Mouse (Mus musculus) megakaryocyte-erythroid progenitor cell, adult 5-6 weeks (primary cell): Measurements from ENCODE around the gene Ddx19a. TPM values are rescaled to one million over a fixed set of nuclear protein-coding genes. Genes with fewer than 3 reads are reported as not detected.
A peak's percentile ranks its signal among the peaks of the same experiment; 100 is the strongest.
"Not testable (repeated sequence)": the region's sequence is repeated elsewhere in the genome, so short reads cannot be mapped to it uniquely, and the experiment has no call there.

Experiments
- ATAC-seq: replicated peaks from 2 replicates; pipeline ENCODE4 v1.8.0; 2016; ENCODE audit warnings: mild to moderate bottlenecking, inconsistent platforms; ENCODE audit not compliant: severe bottlenecking, poor library complexity, low FRiP score, low TSS enrichment
- total RNA-seq, 2 experiments: library from RNA; stranded (forward) in 1 of 2; stranded (reverse) in 1 of 2; fragments of 200-1000, 215-1000 nt in 1 of 2; fragments of >200 nt in 1 of 2; fragmentation: Nextera tagmentation in 1 of 2; gene quantifications; 2 replicates each; pipeline ENCODE4 v1.2.3; 2014 to 2017

Ddx19a gene
- total RNA-seq, 2 experiments from 2014 or later: 74.1 to 81.6 TPM

DNA sequence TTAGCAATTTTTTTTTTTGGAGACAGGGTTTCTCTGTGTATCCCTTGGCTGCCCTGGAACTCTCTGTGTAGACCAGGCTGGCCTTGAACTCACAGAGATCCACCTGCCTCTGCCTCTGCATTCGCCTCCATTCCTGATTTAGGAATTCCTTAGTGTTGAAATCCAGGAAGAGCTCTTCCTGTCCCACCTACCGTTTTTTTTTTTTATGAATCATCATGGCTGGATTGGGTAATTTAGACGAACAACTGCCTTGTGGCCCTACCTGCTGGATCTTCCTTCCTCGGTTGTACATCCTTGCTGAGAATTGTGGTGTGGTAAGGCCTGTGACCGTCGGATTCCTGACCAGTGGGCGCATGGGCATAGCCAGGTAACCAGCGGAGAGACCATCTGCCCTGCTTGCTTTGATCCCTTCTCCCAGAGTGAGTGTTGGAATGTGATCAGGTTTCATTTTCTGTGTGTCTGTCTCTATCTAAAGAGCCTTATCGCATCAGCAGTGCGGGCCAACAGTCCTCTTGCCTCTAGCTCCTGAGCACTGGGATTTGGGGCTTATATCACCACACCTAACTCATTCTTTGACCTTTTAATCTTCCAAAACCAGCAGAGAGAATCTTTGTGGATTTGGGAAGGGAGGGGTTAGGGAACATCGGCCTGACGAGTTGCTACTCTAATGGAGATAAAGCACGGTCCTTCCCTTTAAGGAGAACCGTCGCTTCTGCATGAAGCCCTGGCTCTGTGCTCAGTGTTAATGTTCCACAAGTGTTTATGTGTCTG, 56.7 kb downstream of the Ddx19a start:
- 0 out of 2 replicates have a peak, but pooled peaks have one; percentile 2 for ATAC-seq

DNA sequence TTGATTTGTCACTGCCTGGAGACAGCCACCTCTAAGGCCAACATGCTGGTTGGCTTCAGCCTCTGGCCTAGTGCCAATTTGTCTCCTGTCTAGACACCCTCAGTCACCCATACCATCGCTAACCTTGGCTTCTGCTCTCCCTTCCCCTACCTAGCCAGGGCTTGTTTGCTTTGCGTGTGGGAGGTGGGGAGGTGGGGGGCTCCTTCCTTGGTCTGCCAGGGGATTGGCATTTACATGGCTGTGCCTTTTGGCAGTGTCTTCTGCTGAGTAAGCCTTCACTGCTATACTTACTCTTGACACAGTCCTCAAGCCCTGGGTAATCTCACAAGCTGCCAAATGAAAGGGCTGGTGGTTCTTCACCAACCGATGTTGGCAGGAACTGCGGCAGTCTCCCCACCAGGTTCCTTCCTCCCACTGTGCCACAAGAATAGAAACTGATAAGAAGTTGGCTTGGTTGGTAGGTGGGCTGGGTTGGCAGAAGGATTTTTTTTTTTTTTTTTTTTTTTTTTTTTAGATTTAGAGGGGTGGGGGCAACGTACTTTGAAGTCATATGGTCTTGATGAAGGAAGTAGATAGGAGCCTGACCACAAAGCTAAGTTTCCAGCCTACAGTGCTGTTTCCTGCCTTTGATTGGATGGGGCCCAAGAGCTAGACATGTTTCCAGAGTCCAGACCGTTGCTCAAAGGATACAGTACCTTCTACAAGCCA, 58.6 kb downstream of the Ddx19a start:
- ATAC-seq: peak; percentile 90

GRCm38 (mm10) chr8:110936217-110936616, 61.4 kb downstream of the Ddx19a start:
- no peak for ATAC-seq

- ATAC-seq: no peak
These were observed 64.3 kb downstream of the Ddx19a start for GRCm38 (mm10) chr8:110933272-110933671.

GRCm38 (mm10) chr8:110932444-110932843, 65.2 kb downstream of the Ddx19a start:
- no peak for ATAC-seq

DNA sequence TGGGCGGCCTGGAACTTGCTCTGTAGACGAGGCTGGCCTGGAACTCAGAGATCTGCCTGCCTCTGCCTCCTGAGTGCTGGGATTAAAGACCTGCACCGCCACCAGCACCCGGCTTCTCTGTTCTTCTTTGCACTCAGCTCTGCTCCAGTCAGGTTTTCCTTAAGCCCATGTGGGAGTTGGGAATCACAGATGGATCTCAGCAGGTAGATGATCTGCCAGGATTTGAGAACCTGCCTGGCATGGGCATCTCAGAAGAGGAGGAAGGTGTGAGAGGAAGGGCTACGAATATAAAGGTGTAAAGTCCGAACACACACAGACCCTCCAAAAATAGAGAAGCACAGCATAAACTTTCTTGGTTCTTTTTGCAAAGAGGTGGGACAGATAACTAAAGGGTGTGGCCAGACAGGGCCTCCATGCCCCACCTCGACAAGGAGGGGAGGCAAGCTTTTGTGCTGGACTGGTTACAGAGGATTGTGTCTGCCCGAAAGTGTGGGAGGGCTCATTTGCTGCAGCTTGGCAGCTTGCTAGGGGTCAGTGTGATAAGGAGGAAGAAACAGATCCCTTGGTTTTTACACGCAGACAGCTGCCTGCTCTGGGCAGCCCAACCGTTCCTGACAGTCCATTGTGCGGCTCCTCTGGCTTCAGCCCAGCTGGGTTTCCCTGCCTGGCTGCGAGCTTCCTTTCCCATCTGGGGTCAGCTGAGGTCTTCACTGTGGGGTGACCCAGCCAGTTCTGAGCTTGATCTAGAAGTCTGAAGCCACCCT, 66.2 kb downstream of the Ddx19a start:
- ATAC-seq: peak; percentile 78

DNA sequence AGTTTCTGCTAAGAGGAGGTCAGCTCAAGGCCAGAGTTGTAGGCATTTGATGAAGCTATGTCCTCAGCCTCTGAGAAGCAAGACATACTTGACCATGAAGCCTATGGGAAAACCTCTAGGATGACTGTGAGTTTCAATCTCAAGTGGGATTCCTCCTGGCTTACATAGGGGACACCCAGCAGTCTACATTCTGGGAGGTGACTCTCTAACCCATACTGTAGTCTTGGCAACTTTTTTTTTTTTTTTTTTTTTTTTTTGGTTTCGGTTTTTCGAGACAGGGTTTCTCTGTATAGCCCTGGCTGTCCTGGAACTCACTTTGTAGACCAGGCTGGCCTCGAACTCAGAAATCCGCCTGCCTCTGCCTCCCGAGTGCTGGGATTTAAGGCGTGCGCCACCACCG, 67.9 kb downstream of the Ddx19a start:
- ATAC-seq: not testable (repeated sequence)

GRCm38 (mm10) chr8:110929066-110929465, 68.5 kb downstream of the Ddx19a start:
- ATAC-seq: peak; percentile 82

DNA sequence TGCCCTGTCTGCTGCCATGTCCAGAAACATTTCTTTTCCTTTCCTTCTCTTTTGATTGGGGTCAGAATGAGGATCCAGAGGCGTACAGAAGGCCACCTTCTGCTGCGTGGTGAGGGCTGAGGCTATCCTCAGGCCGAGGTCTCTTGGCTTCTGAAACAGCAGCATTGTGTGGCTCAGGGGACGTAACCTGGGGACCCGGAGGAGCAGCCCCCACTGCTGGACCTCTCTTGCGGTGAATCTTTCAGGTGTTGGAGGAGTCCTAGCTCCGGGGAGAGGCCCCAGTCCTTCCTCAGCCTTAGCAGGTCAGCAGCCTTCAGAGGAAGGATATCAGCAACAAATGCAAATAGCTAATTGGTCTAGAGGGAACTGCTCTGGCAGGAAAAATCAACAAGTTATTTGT, 69.2 kb downstream of the Ddx19a start:
- no peak for ATAC-seq

GRCm38 (mm10) chr8:110926690-110927089, 70.9 kb downstream of the Ddx19a start:
- ATAC-seq: no peak

DNA sequence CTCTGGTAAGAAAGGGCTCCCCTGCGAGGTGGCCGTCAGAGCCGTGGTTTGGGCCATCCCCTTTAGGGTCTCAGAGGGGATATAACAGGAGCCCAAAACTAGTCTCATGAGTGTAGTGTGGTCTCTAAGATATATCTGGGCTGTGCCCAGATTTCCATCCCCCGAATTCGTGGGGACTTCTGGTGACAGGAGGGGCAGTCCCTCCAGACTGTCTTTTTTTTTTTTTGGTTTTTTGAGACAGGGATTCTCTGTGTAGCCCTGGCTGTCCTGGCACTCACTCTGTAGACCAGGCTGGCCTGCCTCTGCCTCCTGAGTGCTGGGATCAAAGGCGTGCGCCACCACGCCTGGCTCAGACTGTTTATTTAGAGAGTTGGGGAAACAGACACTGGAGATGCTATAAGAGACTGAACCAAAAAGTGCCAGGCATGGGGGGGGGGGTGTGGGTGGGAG, 71.9 kb downstream of the Ddx19a start:
- ATAC-seq: no peak

Other genes with a start within 250 kb of the Ddx19a start
- not detected in 2 replicates for gene Il34, start 191.9 kb downstream of the Ddx19a start, total RNA-seq (2014; fragmentation: Nextera tagmentation)
- gene Il34, start 191.9 kb downstream of the Ddx19a start, total RNA-seq (2017): not detected in 2 replicates
- gene Cog4, start 151.2 kb downstream of the Ddx19a start, total RNA-seq (2014; fragmentation: Nextera tagmentation): 37.0 and 48.7 TPM in 2 replicates
- 20.6 and 26.1 TPM in 2 replicates for gene Cog4, start 151.2 kb downstream of the Ddx19a start, total RNA-seq (2017)
- 171 and 229 TPM in 2 replicates for gene Sf3b3, start 151.0 kb downstream of the Ddx19a start, total RNA-seq (2014; fragmentation: Nextera tagmentation)
- 212 and 223 TPM in 2 replicates for gene Sf3b3, start 151.0 kb downstream of the Ddx19a start, total RNA-seq (2017)
- 5.1 and 10.8 TPM in 2 replicates for gene Fuk, start 95.3 kb downstream of the Ddx19a start, total RNA-seq (2014; fragmentation: Nextera tagmentation)
- 2.1 and 2.9 TPM in 2 replicates for gene Fuk, start 95.3 kb downstream of the Ddx19a start, total RNA-seq (2017)
- 12.5 and 13.1 TPM in 2 replicates for gene St3gal2, start 77.9 kb downstream of the Ddx19a start, total RNA-seq (2014; fragmentation: Nextera tagmentation)
- 2.0 and 17.0 TPM in 2 replicates for gene St3gal2, start 77.9 kb downstream of the Ddx19a start, total RNA-seq (2017)
- gene Ddx19b, start 34.0 kb upstream of the Ddx19a start, total RNA-seq (2014; fragmentation: Nextera tagmentation): 7.0 and 8.3 TPM in 2 replicates
- gene Ddx19b, start 34.0 kb upstream of the Ddx19a start, total RNA-seq (2017): 10.9 and 15.5 TPM in 2 replicates
- 49.3 and 51.4 TPM in 2 replicates for gene Aars, start 35.3 kb upstream of the Ddx19a start, total RNA-seq (2014; fragmentation: Nextera tagmentation)
- gene Aars, start 35.3 kb upstream of the Ddx19a start, total RNA-seq (2017): 55.4 and 73.2 TPM in 2 replicates
- 7.6 and 11.2 TPM in 2 replicates for gene Exosc6, start 58.5 kb upstream of the Ddx19a start, total RNA-seq (2014; fragmentation: Nextera tagmentation)
- gene Exosc6, start 58.5 kb upstream of the Ddx19a start, total RNA-seq (2017): 24.2 and 30.5 TPM in 2 replicates
- not detected in 2 replicates for gene Clec18a, start 94.6 kb upstream of the Ddx19a start, total RNA-seq (2014; fragmentation: Nextera tagmentation)
- not detected in 2 replicates for gene Clec18a, start 94.6 kb upstream of the Ddx19a start, total RNA-seq (2017)
- gene Pdpr, start 96.8 kb upstream of the Ddx19a start, total RNA-seq (2014; fragmentation: Nextera tagmentation): 11.4 and 12.2 TPM in 2 replicates
- gene Pdpr, start 96.8 kb upstream of the Ddx19a start, total RNA-seq (2017): 13.9 and 18.6 TPM in 2 replicates